Mouse (Mus musculus) megakaryocyte progenitor cell, adult 5-6 weeks (primary cell): ENCODE measurements at regions not wholly inside any gene's neighbourhood (a gene's known extent, or its start where the extent isn't known, plus 50 kb on each side); places are given as distances from the start of the nearest gene placed in this dataset.

ENCODE experiments used
- ATAC-seq: replicated peaks from 2 replicates; pipeline ENCODE4 v1.8.0; 2016; ENCODE audit warnings: mild to moderate bottlenecking, moderate TSS enrichment, inconsistent platforms; ENCODE audit not compliant: poor library complexity

DNA sequence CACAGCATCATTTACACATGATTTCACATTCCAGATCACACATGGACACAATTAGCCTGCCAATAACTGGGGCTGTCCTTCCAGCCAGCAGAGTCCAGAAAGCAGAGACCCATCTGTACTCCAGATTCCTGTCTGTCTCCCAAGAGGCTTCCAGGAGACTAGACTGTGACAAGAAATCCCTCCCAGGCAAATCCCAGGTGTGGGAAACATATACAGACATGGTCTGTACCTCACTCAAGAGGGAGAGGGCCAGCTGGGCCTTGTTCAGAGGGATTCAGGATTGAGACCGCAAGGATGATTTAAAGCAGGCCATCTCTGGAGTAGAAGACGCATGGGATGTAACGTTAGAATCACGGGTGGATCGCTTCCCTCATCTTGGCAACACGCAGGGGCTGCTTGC is 182.7 kb upstream of the Prr30 start:
- no peak for ATAC-seq

DNA sequence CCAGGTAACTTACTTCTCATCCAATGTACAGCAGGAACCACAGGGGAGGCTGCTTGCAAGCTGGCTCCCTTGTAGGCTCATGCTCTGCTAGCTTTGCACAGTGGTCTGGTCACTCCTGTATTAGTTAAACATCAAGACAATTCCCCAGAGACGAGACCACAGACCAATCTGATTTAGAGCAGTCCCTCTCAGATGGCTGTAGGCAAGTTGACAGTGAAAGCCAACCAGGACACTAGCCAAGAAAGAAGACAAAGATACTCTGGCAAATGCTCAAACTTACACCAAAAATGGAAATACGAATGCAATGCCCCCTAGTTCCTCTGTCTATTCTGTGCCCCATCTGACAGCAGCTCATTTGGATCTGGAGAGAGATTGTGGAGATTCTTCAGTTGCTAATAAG is 181.8 kb upstream of the Prr30 start:
- no peak for ATAC-seq

DNA sequence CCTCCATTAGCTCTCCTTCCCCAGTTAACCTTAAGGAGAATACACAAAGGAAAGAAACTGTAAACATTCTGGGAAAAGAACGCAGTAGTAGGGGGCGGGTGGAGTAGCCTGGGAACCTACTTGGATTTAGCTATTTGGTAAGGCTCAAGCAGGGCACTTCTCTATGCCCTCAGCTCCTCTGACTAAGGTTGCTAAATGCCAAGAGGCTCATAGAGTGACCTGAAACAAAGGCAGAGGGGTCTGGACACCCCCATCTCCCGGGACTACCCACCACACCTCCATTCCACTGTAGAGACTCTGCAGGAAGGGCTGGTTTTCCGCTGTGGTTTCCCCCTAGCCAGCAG is 179.5 kb upstream of the Prr30 start:
- 0 out of 2 replicates have a peak, but pooled peaks have one; percentile 12 for ATAC-seq

GRCm38 (mm10) chr14:101378965-101379662 is 179.0 kb upstream of the Prr30 start:
- peak; percentile 97 for ATAC-seq

DNA sequence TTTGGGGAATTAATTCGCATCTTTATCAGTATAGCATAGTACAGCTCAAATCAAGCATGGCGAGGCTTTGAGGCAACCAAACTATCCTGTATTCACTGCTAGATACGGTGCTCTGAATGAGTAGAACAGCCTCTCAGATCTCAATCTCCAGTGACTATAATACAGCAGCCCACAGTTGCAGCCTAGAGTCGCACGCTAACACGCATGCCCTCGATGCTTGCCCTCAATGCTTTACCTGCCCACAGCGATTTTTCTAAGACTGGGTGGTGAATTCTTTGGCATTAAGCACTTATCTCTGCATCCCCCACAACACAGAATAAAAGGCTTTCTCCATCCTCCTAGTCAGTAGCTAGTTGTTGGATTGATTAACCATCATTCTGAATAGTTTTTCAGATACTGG is 178.4 kb upstream of the Prr30 start:
- ATAC-seq = no peak

DNA sequence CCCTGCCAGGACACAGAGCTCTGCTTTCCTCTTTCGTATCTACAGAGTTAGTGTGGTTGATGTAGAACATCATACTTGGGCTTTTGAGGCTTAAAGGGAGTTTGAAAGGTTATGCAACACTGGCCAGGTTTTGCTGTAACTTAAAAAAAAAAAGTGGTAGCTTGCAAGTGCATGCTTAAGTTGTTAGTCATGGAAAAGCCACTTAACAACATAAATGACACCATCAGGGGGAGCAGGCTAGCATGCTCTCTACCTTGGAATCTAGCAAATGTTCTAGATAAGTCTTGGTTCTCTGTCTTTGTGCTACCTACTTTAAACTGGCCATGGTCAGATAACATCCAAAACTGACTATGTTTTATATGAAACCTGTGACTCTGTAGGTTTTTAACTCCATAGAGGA is 176.6 kb upstream of the Prr30 start:
- no peak for ATAC-seq

- ATAC-seq = no peak
These were observed 175.7 kb upstream of the Prr30 start for GRCm38 (mm10) chr14:101375833-101376232.

DNA sequence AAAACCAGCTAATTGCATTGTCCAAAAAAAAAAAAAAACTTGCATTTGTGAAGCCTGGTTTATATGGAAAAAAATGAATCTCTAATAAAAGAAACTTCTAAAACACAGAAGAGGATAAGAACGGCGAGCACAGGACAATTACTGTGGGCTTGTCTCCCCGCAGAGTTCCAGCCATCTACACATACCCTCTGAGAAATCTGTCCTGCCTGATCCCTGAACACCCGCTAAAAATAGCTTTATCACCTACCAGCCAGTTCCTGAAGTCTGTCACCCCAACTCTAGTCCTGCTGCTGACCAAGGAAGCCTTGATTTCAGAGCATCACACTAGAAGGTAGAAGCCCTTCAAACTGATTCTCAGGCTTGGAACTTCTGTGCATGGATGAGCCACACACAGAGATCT is 173.7 kb upstream of the Prr30 start:
- no peak for ATAC-seq

GRCm38 (mm10) chr14:101359860-101360259 is 159.7 kb upstream of the Prr30 start:
- no peak for ATAC-seq

GRCm38 (mm10) chr14:101353009-101353378 is 152.9 kb upstream of the Prr30 start:
- ATAC-seq = no peak

DNA sequence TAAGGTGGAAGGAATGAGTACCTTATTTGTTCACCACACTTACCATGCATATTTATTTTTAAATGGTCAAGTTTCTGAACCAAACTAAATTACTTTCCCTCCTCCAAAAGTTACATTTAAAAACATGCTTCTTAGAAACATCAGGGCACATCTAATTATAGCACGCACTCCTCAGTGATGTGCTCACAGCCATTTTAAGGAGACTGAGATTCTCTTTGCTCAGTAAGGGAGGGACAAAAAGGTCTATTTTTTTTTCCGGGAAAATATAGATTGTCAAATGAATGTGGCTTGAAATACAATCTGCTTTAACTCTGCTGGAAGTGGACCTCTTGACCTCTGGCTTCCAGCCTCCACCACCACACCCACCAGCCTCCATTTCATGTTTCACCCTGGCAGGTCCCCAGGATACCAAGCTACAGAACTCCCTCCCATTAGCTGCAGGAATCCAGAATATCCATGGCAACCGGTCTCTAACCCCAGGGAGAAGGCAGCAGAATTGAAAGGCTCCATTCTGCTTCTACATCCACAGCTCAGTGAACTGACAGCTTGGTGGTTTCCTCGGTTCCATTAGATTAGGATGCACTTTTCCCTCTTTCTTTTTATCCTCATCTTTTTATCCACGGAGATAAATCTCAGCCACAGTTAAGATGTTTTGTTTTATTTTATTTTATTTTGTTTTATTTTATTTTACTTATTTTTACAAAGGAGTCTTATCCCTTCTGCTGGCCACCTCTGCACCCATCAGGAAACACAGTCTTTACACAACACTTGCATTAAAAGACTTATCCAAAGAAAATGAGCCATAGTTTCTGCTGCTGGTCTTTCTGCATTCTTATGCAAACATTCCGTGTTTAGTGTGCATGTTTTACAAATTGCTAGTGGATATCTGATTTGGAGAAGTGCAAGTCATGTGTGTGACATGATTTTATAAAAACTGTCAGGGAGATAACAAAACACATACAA is 152.2 kb upstream of the Prr30 start:
- no peak for ATAC-seq

DNA sequence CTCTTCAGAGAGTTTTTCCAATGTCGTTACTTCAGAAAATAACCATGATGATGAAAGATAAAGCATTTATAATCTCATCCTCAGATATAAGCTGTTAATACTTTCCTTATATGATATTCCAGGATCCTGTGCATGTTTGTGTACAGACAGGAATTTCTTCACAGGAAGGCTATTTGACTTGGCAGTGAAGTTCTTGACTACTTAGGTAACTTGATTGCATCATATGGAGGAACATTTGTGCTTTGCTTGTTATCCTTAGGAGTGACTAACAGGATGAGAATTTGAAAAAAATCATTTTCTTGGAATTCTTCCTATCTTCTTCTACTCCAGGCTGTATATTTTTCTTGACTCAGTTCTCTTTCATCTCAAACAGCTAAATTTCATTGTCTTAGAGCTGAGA is 140.2 kb upstream of the Prr30 start:
- no peak for ATAC-seq

DNA sequence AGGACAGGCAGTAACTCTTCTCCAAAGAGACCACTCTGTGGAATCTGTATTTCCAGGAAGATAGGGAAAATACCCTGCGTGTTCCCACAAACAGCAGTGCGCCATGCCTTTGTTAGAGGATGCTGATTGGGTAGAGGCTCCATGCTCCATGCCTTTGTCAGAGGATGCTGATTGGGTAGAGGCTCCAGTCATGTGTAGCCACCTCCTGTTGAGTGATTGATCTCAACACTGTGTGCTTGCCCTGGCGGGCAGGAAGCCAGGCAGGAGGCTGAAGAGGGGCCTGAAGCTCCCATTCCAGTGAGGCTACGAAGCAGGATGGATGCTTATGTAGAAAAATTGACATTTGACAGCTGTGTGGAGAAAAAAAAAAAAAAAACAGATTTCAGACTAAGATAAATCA is 131.9 kb upstream of the Prr30 start:
- no peak for ATAC-seq

- no peak for ATAC-seq
These were observed 127.3 kb upstream of the Prr30 start for GRCm38 (mm10) chr14:101327421-101327820.

- ATAC-seq = no peak
These were observed 126.4 kb upstream of the Prr30 start for GRCm38 (mm10) chr14:101326477-101326941.

DNA sequence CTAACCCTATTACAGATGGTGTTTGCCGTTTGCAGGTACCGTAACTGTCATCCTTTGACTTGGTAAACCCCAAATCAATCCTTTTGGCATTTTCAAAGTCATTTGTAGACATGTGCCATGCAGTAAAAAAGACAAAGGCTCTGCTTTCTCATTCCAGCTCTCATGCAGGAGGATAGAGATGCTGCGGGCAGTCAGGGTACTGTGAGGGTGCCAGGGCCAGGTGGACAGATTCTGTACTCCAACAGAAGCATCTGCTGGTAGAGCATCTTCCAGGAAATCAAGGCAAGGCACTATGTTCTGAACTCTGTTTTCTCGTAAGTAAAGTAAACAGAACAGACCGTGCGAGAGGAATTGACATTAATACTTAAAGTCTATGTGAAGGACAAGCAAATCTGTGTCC is 123.2 kb upstream of the Prr30 start:
- ATAC-seq = no peak

- ATAC-seq = no peak
These were observed 107.8 kb upstream of the Prr30 start for GRCm38 (mm10) chr14:101307920-101308319.

GRCm38 (mm10) chr14:101304487-101305032 is 104.4 kb upstream of the Prr30 start:
- ATAC-seq = no peak

DNA sequence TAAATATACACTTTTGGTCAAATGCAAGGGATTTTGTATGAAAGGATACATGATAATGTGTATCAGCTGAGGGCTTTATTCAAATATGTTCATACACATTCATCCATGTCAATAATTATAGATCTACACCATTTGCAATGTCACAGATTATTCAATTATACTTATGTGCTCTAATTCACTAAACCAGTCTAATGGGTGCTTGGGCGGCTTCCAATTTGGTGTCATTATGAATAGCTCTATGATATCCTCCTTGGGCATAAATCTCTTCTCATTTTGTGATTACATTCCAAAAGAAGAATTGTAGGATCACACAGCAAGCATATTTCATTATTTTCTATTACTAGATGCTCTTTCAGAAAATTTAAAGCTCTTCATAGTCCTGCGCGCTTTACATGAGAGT is 97.7 kb upstream of the Prr30 start:
- ATAC-seq = no peak

- ATAC-seq = peak; percentile 83
These were observed 94.6 kb upstream of the Prr30 start for GRCm38 (mm10) chr14:101294693-101295092.

DNA sequence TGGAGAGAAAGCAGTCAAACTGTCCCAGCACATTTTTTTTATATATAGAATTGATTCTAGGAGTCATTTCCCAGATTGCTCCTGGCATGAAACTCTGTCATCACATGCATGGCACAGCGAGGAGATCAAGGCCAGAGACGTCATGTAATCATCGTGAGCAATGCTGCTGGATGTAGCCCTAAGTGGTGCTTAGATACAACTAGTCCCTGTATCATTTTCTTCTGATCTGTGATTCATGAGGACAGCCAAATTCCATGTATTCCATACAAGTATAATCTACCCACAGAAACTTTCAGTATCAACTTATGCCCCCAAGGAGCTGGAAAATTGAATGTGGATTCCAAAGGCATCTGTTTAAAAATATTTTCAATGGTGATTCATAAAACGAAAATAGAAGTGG is 87.6 kb upstream of the Prr30 start:
- no peak for ATAC-seq
